Mouse (Mus musculus) lung, postnatal 0 days (tissue): ENCODE measurements at regions not wholly inside any gene's neighbourhood (a gene's known extent, or its start where the extent isn't known, plus 50 kb on each side); places are given as distances from the start of the nearest gene placed in this dataset.

Experiments used
- CTCF ChIP-seq: IDR thresholded peaks from 2 replicates; pipeline ENCODE4 v1.5.1; 2016; ENCODE audit warnings: antibody characterized with exemption, mild to moderate bottlenecking
- EP300 ChIP-seq: IDR thresholded peaks from 2 replicates; pipeline ENCODE4 v1.6.1; 2016; ENCODE audit warnings: antibody characterized with exemption, mild to moderate bottlenecking, control low read depth

GRCm38 (mm10) chr14:74180066-74180465, 460.6 kb upstream of the Htr2a start:
- TF ChIP-seq CTCF: no peak
- no peak for TF ChIP-seq EP300
